Mouse (Mus musculus): ENCODE results near the gene Ndufa12. TPM values are rescaled to one million over a fixed set of nuclear protein-coding genes. Genes with fewer than 3 reads are reported as not detected.

The Ndufa12 gene
- total RNA-seq, 2 experiments from 2014 or later, result 643 to 673 TPM

DNA sequence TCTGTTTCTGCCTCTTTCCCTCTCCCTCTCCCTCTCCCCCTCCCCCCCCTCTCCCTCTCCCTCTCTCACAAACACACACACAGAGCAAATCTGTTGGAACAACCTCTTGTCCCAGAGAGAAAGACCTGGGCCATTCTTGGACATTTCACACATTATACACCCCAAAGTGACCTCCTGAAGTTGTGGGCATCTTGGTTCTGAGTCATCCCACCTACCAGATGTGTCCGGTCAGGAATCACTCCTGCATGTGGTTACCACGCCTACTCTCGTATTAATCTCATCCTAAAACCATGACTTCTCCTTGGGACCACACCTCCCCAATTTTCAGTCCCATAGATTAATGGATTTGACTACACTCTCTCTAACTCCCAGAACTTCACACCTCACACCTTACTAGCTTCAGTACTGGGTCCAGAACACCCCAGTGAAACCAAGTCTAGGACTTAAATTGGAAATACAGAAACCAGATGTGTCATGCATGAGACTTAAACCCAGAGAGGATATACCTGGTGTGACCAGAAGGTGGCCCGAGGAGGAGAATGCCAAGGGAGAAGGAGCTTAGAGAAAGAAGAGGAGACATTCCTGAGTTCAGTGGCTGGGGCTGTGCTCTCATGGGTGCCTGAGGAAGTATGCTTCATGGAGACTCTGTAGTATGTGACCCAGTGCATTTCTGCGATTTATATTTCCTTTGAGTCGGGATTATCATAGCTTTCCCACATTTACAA is 26.7 kb downstream of the Ndufa12 start:
- no peak for DNase-seq (ENCODE audit: low spot score)

DNA sequence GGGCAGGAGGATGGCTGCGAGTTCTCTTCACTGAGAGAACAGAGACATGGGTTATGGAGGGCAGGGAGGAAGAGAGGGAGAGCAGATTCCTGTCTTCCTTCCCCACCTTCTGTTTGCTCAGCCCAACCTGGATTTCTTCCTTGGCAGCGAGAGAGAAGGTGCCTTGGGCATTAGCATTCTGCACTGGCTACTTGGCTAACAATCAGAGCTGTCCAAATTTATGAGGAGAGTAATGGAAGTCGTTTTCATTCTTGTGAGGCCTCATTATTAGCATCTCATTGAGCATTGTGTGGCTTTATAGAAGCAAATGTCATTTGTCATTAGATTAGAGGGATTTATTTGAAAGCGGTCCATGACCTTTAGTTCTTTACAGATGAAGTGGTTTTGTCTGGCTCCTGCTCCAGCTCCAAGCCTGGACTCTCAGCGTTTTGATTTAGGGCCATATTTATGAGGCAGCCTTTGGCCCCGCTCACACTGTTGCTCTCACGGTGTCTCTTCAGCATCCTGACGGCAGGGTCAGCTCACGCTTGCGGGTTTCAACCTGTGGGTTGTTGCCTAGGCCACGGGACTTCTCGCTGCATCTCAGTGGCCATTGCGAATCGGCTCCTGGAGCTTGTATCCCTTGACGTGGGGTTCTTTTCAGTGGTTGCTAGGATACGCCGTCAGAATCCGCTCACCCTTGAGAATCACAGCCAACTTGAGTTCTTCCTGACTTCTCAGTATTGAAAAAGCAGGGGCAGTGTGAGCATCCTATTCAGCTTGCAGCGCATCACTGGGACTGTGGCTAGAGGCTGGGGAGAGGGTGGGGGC is 31.9 kb downstream of the Ndufa12 start:
- no peak for DNase-seq (ENCODE audit: low spot score)

DNA sequence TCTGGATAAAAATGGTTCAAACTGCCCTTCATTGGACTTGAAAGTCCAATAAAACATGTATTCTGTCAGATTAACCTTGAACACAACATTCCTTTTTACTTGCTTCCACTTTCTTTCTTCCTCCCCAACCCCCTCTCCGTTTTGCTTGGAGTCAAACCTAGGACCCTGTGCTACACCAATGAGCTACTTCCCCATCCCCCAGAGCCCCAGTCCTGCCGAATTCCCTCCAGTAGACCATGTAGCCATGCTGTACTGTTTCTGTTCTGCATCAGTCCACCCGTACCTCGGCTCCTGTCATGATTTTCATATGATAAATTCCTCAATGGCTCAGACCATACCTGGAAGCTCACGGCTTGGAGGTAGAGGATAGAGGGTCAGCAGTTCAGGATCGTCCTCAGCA is 32.5 kb downstream of the Ndufa12 start:
- no peak for DNase-seq (ENCODE audit: low spot score)

DNA sequence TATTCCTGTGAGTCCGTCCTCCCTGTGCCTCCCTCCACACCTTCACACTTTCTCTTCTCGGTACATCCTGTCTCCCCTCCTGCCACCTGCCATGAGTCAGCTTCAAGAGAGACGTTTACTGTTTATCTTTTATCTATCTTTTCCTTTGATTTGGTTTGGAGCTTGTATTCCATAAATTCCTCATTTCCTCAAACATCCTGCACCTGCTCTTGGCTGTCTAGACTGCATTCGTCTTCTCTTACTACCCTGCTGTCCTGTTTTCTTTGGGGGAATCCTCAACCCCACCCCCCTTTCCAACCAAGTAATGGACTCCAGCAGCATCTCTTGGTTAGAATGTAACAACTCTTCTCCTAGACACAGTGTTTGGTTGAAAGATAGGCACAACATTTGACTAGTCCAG is 36.7 kb downstream of the Ndufa12 start:
- DNase-seq (ENCODE audit: low spot score), result no peak

DNA sequence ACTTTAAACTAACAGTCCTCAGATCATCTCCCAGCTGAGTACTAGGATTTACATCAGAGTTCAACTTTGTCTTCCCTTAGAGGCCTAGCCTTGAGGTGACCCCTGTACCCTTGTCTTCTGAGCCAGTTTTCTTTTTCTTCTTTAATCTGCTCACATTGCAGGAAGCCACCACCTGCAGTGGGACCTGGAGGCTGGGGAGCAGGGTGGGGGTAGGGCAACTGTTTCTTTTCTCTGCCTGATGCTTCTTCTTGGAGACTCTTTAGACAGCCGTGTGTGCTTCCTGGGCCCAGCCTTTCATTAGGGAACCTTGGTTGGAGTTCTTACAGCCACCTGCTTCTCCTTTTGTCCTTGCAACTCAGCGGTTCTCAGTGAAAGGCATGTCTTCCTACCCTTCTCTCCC is 42.8 kb downstream of the Ndufa12 start:
- DNase-seq (ENCODE audit: low spot score), result no peak

DNA sequence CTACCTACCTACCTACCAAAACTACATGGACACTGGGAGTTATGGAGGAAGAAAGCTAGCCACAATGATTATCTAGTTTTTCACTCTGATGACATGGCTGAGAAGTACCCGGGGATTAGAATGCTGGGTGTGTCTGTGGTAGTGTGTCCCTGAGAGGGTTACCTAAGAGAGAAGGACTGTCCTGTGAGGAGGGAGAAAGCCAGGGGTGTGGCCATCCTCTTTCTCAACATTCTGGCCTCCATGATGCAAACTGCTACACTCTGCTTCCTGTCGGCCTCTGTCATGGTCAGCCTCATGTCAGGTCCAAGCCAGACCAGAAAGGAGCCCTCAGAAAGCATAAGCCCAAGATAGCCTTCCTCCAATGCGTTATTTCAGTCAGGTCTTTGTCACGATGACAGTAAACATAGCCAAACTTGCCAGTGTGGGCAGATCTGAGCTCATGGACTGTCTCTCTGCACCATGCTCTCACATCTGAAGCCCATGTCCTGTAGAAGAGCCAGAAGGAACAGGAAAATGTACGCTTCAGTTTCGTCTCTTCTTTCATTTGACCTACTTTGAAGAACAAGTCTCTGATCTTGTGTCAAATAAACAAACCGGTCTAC is 49.3 kb downstream of the Ndufa12 start:
- DNase-seq (ENCODE audit: low spot score), result peak; percentile 17

DNA sequence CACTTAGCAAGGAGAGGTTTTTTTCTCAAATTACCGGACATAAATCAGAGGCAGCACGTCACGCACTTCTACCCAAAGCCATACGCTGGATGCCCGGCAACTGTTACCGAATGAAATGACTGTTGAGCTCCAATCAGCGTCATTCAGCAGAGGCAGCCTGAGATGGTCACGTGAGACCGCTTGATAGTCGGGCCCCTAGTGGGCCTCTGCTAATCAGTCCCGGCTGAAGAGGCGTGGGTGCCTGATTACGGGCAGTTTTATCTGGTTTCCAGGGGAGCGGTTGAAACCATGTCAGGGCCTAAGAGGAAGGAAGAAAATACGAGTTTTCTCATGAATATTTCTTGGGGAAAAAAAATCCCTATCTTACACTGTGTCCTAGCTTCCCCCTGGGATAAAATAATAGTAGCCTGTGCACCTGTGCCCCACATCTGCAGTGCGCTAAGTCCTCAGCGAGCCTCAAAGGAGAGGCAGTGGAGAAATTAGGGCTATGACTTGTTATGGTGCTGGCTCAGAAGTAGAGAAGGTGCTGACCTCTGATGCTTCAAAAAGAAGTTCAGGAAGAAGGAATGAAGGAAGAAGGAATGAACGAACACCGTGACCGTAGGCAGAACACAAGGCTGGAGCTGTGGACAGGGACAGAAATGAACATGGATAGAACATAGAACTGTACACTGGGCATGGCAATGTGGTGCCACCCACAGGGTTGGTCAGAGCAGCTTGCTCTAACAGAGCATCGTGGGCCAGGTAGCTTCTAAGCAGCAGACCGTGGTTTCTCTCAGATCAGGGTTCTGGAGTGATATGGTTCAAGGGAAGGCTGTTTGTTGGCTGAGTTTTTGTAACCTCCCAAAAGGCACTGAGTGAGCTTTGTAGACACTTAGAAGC is 51.3 kb downstream of the Ndufa12 start:
- peak; percentile 38 for DNase-seq (ENCODE audit: low spot score)

DNA sequence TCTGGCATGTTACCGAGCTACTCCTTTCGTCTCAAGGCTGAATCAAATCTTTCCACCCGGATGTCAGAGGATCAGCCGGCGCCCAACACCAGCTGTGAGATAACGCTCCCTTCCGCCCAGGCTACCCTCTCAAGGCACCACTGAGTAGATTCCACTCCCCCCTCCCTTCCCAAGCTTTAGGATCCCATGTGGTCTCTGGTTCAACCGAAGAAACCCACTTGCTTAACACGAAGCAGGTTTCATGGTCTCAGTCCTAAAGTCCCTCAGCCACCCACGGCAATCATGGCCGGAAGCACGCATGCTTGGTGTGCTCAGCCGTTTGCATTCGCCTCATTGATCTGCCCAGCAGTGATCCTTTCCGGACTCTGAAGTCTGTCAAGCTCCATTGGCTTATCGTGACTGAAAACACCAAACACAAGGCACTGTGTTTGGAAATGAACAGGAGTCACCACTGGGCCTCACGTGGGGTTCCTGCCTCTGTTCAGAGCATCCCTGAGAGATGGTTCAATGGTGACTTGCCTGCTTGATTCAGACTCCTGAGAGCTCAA is 54.8 kb downstream of the Ndufa12 start:
- no peak for DNase-seq (ENCODE audit: low spot score)

DNA sequence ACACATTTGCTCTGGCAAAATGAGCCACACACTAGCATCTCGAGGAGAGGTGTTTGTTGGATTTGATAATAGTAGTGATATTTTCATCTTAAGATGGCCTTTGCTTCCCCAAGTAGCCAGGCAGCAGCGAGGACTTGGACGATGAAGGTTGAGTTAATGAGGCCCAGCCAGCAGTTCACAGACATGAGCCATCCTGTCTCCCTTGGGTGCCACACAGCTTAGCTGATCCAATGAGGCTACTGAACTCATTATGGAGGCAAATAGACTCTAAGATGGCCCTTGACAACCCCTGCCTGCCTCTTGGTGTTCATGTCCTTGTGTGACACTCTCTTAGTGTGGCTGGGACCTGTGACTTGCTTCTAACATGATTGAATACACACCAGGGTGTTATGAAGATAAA is 56.2 kb downstream of the Ndufa12 start:
- no peak for DNase-seq (ENCODE audit: low spot score)

DNA sequence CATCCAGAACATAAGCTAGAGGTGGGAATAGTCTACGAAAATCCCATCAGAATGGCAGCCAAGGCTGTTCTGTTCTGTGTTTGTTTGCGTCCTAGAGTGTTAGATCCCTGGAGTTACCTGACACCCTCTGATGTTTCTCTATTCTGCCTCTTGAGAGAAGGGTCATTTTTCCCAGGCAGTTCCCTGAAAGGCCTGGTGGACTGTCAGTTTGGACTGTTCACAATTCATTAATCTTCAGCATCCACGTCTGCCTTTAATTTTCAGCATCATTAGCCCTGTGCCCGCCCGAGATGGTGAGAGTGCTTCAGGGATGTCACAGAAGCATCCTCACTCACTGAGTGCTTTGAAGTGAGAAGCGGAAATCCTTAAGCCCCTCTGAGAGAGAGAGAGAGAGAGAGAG is 57.2 kb downstream of the Ndufa12 start:
- DNase-seq (ENCODE audit: low spot score), result no peak

DNA sequence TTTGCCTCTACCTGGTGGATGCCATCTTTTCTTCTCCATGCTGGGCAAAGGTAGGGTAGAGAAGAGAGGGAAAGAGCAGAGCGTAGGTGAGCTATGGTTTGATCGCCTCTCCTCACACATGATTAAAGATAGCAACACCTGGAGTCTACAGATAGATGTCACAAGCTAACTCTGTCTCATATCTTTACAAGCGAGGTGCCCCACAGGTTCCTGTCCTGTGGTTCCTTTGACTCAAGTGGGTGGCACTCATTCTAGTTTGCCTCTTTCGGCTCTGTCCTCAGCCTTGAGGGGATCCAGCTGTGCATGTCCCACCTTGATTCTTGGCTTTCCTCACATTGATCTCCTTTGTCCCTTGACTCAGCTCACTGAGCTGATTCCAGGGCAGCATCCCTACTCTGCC is 58.0 kb downstream of the Ndufa12 start:
- DNase-seq (ENCODE audit: low spot score), result no peak

DNA sequence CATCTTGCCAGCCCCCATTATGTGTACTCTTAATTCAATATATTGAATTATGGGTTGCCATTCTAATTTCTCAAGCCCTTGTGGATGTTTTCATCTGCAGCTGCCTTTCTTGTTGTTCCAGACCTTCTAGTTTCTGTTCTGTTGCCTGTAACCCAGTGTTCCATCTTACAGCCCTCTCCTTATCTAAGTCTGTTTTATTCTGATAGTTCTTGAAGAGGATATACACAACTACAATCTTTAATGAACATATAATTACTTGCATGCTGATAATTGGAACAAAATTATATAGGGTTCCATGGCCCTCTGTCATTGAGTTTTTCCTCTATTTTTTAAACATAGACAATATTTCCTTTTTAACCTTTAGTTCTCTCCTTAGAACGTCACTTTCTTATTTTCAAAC is 62.0 kb downstream of the Ndufa12 start:
- no peak for DNase-seq (ENCODE audit: low spot score)

DNA sequence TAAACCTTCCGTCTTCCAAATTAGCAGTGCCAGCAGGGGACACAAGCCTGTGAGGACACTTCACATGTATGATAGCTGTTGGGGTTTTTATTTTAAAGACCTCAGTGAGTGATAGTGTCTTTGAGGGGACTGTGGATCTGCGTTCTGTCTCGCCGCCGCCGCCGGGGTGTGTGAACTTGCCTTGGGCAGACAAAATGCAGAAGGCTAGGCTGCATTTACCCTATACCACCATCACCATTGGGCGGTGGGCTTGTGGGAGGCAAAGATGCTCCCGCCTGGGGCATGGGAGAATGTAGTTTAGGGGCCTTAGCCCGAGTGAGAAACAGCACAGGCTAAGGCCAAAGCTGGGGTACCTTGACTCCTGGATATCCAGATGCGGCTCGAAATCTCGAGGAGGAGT is 64.1 kb downstream of the Ndufa12 start:
- no peak for DNase-seq (ENCODE audit: low spot score)

DNA sequence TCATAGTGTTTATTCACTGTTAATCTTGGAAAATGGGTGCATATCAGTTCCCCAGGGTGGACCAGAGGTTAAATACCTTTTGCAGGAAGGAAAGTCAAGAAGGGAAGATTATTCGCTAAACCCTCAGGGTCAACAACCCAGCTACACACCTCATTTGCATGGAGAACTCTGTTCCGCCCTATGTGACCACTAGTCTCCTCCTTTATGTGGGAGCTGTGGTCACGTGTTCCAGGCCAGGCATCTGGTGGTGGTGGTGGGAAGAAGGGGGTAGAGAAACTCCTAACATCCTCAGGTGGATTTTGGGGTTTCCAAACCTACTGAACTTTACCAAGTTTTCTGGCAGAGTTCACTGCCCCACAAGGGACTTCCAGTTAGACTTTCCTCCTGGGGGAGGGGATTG is 64.7 kb downstream of the Ndufa12 start:
- no peak for DNase-seq (ENCODE audit: low spot score)

DNA sequence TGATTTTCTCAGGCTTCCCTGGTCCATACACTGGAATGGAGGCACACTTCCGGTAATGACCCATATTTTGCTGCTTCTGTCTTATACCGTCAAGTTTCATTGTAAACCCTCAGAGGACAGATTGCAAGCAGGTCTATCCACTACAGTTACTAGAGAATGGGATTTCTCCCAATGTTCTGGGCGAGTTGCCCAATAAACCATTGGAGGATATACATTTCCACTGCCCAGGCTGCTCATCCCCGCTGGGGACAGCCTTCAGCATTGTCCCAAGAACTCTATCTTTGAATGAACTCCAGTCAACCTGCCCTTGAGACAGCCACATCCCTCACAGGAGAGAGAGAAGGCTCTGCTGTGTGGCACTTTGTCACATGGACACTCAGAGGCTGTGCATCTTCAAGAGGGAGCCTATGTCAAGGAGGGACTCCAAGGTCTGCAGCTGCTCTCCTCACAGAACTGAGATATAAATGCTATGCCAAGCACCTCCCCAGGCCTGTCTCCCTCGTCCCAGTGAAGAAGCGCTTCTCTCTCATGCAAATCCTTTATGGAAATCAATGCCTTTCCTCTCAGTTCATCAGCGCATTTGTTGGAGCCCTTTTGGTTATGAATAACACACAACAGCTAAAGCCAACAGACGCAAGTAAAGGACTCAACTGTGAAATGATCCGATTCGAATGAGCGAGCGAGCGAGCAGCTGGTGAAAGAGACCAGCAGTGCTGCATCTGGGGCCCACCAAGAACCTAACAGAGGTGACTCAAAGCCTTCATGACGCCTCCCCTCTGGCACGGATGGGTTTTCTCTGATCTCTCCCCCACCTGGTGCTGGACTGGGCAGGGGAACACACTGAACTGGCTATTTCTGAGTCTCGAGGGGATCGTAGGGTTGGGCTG is 67.4 kb downstream of the Ndufa12 start:
- peak; percentile 9 for DNase-seq (ENCODE audit: low spot score)

Other genes starting within 250 kb of the Ndufa12 start
- gene Vezt, start 162.9 kb upstream of the Ndufa12 start, total RNA-seq (2021), result 10 to 100 TPM; 54.1 to 59.7 TPM
- 1 to 10 TPM; 2.7 to 3.0 TPM for gene Fgd6, start 162.7 kb upstream of the Ndufa12 start, total RNA-seq (2021)
- gene Nr2c1, start 50.7 kb upstream of the Ndufa12 start, total RNA-seq (2021), result 1 to 10 TPM; 5.6 to 6.3 TPM
- gene Gm4792, start 100.0 kb downstream of the Ndufa12 start, total RNA-seq (2021), result under 1 TPM in 1 of 2 experiments, not detected in 1; 0.32 TPM
- 10 to 100 TPM; 19.8 to 21.4 TPM for gene Tmcc3, start 113.2 kb downstream of the Ndufa12 start, total RNA-seq (2021)